Mouse (Mus musculus) gastrocnemius, adult 18-20 months (tissue): ENCODE data around the gene Cnot10. TPM values are rescaled to one million over a fixed set of nuclear protein-coding genes. Genes with fewer than 3 reads are reported as not detected.

Source experiments
- DNase-seq: peaks from one replicate; pipeline ENCODE4 v3.0.0; 2021; ENCODE audit warnings: low spot score
- total RNA-seq, 2 experiments: library from RNA; stranded (reverse); gene quantifications; 2 replicates each; pipeline ENCODE4 v1.2.3; 2021

Gene Cnot10
- total RNA-seq, 2 experiments from 2014 or later = 15.2 to 15.4 TPM

DNA sequence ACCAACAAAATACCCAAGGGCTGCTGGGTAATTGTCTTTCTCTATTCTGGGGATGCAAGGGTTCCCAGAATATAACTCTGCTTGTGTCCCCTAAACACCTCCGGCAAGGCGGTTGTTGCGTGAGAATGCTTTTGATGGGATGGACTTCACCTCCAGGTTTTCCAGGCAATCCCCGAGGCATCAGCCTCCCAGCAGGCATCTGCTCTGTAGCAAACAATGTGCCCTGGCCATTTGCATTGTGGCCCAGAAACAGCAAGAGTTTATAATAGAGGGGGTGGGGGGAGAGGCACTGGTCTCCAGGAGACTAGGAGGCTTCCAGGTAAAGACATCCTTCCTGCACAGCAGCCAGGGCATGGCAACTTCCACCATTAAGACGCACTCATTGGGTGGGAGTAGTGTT is 90.9 kb downstream of the Cnot10 start:
- DNase-seq = no peak

DNA sequence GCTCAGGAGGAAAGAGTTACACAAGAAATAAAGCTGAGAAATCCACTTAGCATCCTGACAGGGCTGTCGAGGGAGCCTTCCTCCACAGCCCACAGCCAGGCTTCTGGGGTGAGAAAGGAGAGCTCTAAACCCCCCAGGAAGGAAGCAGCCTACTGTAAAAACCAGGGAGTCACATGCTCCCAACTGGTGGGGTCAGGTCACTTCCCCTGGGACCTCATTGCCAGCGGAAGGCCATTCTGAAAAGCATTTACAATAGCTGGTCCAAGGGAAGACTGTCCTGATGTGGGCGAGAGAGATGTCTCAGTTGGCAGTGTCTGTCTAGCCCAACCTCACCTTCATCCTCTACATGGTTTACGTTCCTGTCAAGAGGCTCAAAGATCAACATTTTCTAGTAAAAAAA is 91.5 kb downstream of the Cnot10 start:
- no peak for DNase-seq

DNA sequence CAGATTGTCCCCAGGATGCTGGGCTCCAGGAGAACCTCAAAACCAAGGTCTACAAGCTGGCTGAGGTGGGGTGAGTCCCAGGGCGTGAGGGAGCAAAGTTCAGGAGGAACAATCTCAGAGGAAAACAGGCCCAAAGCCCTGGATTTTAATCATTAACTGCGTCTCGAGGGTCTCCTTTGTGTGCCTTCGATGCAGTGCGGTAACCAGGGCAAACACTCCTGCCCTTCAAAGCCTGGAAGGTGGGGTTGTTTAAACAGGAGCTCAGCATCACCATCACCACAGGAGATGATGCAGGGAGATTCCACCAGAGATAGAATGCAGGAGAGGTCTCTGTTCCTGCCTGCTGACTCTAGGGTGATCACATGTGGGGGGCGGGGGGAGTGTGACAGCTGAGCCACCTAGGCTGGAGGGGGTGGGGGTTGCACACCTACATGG is 92.3 kb downstream of the Cnot10 start:
- DNase-seq = no peak

DNA sequence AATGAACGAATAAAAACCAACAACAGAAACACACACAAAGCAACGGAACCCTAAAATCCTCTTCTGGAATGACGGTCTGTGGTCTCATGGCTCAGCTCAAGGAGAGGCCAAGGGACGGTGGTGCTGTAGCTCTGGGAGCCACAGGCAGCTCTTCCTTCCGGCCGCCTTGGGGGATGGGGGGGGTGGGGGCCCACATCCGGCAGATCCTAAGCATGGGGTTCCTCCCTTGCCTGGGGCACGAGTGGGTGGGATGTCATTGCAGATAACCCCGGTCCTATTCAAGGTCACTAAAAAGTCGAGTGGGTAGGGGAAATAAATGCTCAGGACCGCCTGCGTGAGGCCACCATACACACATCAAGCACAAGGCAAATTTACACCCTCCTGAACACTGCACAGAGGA is 93.2 kb downstream of the Cnot10 start:
- no peak for DNase-seq

DNA sequence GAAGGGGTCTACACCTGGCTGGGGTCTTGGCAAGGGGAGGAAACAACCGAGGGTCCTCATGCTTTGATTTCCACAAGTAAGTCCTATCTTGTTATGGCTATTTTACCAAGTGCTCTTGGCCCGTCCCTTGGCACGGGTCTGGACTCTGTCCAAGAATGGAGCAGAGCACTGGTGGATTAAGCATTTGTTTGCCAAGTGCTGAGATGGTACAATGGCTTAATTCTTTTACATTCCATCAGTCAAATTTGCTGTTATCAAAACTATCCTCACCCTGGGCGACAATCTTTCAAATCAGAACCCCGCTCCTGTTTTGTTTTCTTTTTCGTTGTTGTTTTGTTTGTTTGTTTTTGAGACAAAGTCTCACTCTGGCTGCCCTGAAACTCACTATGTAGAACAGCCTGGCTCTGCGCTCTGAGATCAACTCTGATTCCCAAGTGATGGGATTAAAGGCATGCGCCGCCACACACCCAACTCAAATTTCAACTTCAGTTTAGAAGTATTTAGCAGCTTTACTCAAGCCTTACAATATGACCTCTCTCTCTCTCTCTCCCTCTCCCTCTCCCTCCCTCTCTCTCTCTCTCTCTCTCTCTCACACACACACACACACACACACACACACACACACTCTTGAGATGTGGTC is 95.1 kb downstream of the Cnot10 start:
- DNase-seq = no peak

DNA sequence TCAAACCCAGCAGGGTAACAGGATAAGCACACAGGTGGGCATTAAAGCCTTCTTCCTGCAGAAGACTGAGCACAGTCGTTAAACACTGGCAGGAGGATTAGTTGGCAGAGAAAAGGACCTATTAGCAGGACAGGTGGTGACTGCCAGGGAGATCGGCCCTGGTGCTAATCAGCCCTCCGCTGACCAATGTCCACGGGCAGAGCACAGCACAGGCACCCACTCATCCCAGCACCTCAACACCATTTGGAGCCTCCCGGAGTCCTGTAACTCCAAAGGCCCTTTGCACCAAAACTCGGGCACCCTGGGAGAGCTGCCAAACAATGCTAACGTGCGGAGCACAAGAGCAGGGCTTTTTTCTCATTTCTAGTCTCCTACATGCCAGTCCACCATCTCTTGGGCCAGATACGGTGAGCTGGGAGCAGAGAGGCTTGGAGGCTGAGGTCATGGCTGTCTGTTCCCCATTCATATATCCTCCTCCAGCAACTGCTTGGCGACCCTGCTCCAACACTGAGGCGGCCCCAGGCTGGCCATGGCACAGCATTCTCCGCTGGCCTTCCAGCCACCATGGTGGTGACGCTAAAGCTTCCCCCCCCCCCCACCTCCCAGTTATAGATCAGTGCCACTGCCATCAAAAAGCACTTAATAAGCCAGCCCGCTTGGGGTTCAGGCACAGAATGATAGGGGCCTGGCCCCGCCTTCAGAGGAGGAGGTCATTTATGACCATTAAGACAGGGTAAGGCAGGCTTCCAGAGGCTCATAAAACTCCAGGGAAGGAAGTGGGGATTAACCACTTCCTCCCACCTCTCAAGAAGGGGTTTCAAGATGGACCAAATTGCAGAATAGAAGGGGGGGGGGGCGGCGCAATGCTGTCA is 95.9 kb downstream of the Cnot10 start:
- DNase-seq = no peak

DNA sequence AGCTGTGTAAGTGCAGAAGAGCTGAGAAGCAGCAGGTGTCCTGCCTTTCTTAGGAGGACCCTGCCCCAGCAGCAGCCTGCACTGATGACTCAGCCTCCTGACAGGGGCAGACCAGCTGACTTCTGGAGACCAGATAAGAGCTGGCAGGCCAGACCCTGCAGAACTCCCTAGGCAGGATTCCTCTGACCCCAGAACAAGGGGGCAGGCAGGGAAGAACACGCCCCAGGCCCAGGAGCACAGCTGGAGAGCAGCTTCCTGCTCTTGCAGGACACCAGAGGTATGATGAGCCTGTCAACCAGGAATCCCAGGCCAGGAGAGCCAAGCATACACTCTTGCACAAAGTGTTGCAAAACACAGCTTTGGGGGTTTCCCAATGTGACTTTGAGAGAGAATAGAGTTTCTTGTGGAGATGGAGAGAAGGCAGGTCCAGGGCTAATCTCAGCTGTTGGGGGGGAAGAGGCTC is 98.7 kb downstream of the Cnot10 start:
- no peak for DNase-seq

DNA sequence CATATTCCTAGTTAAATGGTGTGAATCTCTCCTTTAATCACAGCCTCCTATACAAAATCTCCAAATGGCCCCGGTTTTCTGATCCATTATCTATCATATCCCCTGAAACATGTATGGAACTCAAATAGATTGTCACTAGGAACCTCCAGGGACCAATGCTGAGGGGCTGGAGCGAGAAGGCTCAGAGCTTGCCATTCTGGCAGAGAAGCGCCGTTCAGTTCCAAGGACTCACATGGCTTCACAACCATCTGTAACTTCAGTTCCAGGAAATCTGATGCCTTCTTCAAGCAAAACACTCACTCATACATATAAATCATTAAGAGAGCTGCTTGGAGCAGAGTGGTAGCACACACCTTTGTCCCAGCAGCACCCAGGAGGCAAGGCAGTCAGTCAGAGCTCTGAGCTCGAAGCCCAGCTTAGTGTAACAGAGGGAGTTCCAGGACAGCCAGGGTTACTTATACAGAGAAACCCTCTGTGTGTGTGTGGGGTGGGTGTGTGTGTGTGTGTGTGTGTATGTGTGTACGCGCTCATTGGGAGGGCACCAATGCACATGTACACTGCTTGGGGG is 100.9 kb downstream of the Cnot10 start:
- peak; percentile 15 for DNase-seq

DNA sequence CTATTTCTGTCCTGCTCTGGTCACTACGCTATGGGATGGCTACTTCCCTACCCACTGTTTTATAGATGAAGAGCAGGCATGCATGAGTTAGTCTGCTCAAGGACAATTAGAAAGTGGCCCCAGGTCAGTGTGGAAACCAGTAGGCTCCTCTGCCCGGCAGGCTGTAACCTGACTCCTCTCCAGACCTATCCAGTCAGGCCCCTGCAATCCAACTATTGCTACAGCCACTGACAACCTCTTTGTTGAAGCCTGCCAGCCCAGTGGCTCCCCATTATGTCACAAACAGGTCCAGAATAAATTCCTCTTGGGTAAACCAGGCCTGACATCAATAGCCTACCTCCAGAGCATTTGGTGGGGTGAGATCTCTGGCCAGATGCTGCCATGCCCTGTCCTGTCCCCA is 103.4 kb downstream of the Cnot10 start:
- no peak for DNase-seq

Other genes starting within 250 kb of the Cnot10 start
- 1 to 10 TPM; 7.1 to 8.0 TPM for gene Crtap, start 249.5 kb downstream of the Cnot10 start, total RNA-seq
- 1 to 10 TPM; 2.8 to 3.5 TPM for gene Glb1, start 239.1 kb downstream of the Cnot10 start, total RNA-seq
- 1 to 10 TPM; 1.3 TPM for gene Tmppe, start 239.1 kb downstream of the Cnot10 start, total RNA-seq
- gene Ccr4, start 135.3 kb downstream of the Cnot10 start, total RNA-seq = not detected
- gene C130032M10Rik, start 124.5 kb downstream of the Cnot10 start, total RNA-seq = not detected
- not detected for gene Trim71, start 75.8 kb downstream of the Cnot10 start, total RNA-seq
- 10 to 100 TPM; 32.0 to 32.7 TPM for gene Dync1li1, start 48.6 kb upstream of the Cnot10 start, total RNA-seq
- gene Cmtm6, start 90.9 kb upstream of the Cnot10 start, total RNA-seq = 1 to 10 TPM; 5.8 to 7.4 TPM
- gene Cmtm7, start 141.7 kb upstream of the Cnot10 start, total RNA-seq = 1 to 10 TPM; 3.7 to 7.0 TPM
- gene Cmtm8, start 204.0 kb upstream of the Cnot10 start, total RNA-seq = 1 to 10 TPM; 2.0 to 2.3 TPM